Mouse (Mus musculus) testis, adult 2 months (tissue): ENCODE measurements around the gene Tma7.

Experiments used
- CTCF ChIP-seq: fragments of 200-500 bp; IDR thresholded peaks from 2 replicates; pipeline ENCODE4 v1.5.1; 2012; ENCODE audit warnings: low read depth, mild to moderate bottlenecking, inconsistent platforms, low read length, moderate library complexity; ENCODE audit not compliant: control insufficient read depth, insufficient read depth, insufficient replicate concordance
- POLR2A ChIP-seq: fragments of 200-500 bp; IDR thresholded peaks from 2 replicates; pipeline ENCODE4 v1.6.1; 2012; ENCODE audit warnings: low read depth, mild to moderate bottlenecking, inconsistent platforms, low read length, moderate library complexity; ENCODE audit not compliant: control insufficient read depth

DNA sequence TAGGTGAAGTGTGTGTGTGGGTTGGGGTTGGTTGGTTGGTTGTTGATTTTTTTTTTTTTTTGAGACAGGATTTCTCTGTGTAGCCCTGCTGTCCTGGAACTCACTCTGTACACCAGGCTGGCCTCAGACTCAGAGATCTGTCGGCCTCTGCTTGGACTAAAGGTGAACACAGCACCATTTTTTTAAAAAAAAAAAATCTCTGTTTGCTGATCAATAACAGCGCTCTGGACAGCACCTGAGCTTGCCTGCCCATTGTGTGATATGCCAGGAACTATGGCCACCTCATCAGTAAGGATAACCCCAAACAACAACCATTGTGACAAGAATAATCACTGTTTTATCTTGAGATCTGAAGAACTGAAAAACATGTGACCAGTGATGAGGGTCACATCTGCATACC is 42.7 kb upstream of the Tma7 start:
- TF ChIP-seq CTCF: no peak
- TF ChIP-seq POLR2A: no peak
